Mouse (Mus musculus): ENCODE results near the gene Ksr2. TPM values are rescaled to one million over a fixed set of nuclear protein-coding genes. Genes with fewer than 3 reads are reported as not detected.
A peak's percentile ranks its signal among the peaks of the same experiment; 100 is the strongest.

The Ksr2 gene
- polyA plus RNA-seq, 1 experiment from 2014 or later = 2.1 TPM

DNA sequence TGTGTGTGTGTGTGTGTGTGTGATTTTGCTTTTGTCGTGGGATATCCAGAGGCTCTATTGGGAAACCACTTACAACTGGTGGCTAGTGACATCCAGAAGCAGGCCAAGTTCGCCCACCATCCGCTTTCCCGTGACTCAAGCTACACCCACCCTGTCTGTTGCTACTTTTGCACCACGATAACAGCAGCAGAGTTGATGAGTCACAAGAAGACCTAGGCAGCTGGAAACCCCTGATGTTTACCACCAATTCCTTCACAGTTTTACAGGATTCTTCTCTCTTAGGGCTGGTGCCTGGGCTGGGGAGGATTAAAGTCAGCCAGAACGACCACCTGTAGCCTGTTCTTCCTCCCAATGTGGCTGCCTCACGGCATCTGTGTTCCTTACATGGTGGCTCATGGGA, 277.5 kb downstream of the Ksr2 start:
- peaks cover 46% of the 10 kb centered on the region for H3K4me1 ChIP-seq (replicated peaks)
- no peak overlapping the region for H3K4me3 ChIP-seq
- no peaks in the 10 kb centered on the region; the same call in 1 of the 2 replicates for H3K27me3 ChIP-seq (ENCODE audit: insufficient read depth, poor library complexity, severe bottlenecking)
- H3K9me3 ChIP-seq = peaks cover 4% of the 10 kb centered on the region; the same call in 1 of the 2 replicates
- H3K27ac ChIP-seq = no peak overlapping the region
- WGBS = 78% methylated on average over 7 of the region's 7 CpGs
- no peaks in the 10 kb centered on the region for H3K36me3 ChIP-seq
- DNase-seq (ENCODE audit: low spot score) = no peak

DNA sequence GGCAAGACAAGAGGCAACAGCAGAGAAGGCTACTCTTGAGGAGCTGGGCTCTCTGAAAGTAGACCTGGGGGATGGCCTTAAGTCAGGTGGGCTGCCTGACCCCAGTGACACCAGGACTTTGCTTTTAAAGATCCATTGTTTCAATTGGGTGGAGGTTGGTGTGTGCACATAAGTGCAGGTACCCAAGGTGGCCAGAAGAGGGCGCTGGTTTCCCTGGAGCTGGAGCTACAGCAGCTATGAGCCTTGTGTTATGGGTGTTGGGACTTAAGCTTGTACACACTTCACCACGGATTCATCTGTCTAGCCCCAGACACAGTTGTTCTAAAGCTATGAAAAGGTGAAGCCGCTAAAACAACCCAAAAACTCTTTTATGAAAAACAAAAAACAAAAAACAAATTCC, 279.8 kb downstream of the Ksr2 start:
- no peaks in the 10 kb centered on the region for H3K36me3 ChIP-seq
- H3K27me3 ChIP-seq (ENCODE audit: insufficient read depth, poor library complexity, severe bottlenecking) = no peaks in the 10 kb centered on the region; the same call in 1 of the 2 replicates
- peaks cover 4% of the 10 kb centered on the region; the same call in 1 of the 2 replicates for H3K9me3 ChIP-seq
- peaks cover 23% of the 10 kb centered on the region for H3K4me1 ChIP-seq (replicated peaks)
- H3K27ac ChIP-seq = no peak overlapping the region
- 74% methylated on average over 3 of the region's 3 CpGs for WGBS
- no peak for DNase-seq (ENCODE audit: low spot score)
- H3K4me3 ChIP-seq = no peak overlapping the region

DNA sequence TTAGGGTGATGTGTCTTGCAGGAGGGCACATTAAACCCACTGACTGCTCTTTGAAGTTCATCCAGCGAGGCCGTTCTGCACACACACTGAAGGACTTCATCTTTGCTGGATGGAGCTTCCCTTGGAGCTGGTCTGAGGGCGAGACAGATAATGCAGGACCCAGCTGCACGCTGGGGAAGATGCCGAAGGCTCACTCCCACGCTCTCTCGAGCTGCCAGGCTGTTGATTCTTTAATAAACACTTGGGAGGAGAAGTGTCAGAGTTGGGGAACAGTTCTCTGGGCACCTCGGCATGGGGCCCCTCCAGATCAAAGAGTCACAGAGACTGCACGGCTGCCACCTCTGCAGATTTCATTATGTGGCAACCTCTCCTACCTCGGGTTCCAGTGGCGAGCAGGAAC, 280.8 kb downstream of the Ksr2 start:
- WGBS = 60% methylated on average over 11 of the region's 11 CpGs
- peaks cover 16% of the 10 kb centered on the region for H3K4me1 ChIP-seq (replicated peaks)
- no peak overlapping the region for H3K27ac ChIP-seq
- H3K36me3 ChIP-seq = no peaks in the 10 kb centered on the region
- no peaks in the 10 kb centered on the region; the same call in 1 of the 2 replicates for H3K27me3 ChIP-seq (ENCODE audit: insufficient read depth, poor library complexity, severe bottlenecking)
- DNase-seq (ENCODE audit: low spot score) = no peak
- no peak overlapping the region for H3K4me3 ChIP-seq
- peaks cover 4% of the 10 kb centered on the region; the same call in 1 of the 2 replicates for H3K9me3 ChIP-seq

DNA sequence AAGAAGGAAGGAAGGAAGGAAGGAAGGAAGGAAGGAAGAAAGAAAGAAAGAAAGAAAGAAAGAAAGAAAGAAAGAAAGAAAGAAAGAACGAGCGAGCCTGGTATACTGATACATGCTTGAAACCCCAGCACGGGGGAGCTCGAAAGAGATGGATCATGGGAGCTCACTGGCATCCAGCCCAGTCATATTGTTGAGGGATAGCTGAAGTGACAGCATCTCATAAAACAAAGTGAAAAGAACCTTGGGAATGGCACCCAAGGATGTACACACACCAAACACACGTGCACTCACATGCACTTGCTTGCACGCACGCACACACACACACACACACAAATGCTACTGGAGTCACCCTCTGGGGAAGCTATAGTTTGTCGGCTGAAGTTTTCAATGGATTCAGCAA, 282.6 kb downstream of the Ksr2 start:
- Histone ChIP-seq H3K9me3 (peaks cover 4% of the 10 kb centered on the region; the same call in 1 of the 2 replicates), H3K27me3 (ENCODE audit: insufficient read depth, poor library complexity, severe bottlenecking) (no peaks in the 10 kb centered on the region; the same call in 1 of the 2 replicates), H3K4me1 (replicated peaks) (peaks cover 10% of the 10 kb centered on the region), H3K36me3 (no peaks in the 10 kb centered on the region), H3K4me3 (no peak overlapping the region), H3K27ac (no peak overlapping the region)
- DNase-seq (ENCODE audit: low spot score) = no peak
- WGBS = 91% methylated on average over 8 of the region's 8 CpGs

DNA sequence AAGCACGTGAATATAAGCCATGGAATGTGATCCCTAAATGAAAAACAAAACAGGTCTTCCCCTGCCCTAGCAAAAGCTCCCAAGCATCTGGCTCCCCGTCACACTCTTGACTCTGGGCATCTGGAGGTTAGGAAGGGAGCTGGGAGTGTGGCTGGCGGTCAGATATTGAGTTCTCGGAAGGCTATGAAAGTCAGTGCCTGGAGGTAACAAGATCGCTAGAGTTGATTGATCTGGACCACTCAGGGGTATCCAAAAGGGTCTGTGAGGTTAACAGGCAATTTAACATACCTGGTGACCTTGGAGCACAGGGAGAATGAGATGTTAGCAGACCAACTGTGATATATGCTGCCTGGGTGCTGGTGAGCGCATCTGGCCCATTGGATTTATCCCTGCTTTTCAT, 283.8 kb downstream of the Ksr2 start:
- WGBS = 68% methylated on average over 6 of the region's 6 CpGs
- Histone ChIP-seq H3K4me3 (no peak overlapping the region), H3K4me1 (replicated peaks) (no peaks in the 10 kb centered on the region; the same call in none of the 2 replicates), H3K36me3 (no peaks in the 10 kb centered on the region), H3K27ac (no peak overlapping the region), H3K9me3 (peaks cover 4% of the 10 kb centered on the region; the same call in 1 of the 2 replicates), H3K27me3 (ENCODE audit: insufficient read depth, poor library complexity, severe bottlenecking) (no peaks in the 10 kb centered on the region; the same call in 1 of the 2 replicates)
- no peak for DNase-seq (ENCODE audit: low spot score)

DNA sequence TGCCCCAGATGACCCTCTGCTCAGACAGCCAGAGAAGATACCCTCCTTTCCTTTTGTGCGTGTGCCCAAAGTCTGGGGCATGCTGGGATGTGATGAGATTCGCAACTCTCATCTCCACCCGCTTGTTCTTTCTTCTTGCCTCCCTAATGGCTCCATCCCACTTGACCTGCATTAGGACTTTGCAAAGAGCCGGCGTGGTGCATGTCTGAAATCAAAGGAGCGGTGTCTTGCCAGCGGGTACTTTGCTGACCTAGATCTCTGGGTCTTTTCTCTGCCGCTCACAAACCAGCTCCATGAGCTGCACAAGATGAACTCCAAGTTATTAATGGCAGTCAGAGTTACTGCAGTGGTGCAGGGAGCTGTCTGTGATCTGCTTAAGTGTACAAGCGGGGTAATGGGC, 290.6 kb downstream of the Ksr2 start:
- peaks cover 10% of the 10 kb centered on the region; the same call in 1 of the 2 replicates for H3K9me3 ChIP-seq
- no peak for DNase-seq (ENCODE audit: low spot score)
- WGBS = 88% methylated on average over 9 of the region's 9 CpGs
- no peak overlapping the region for H3K4me3 ChIP-seq
- 0 out of 2 replicates have a peak, but pooled peaks cover 11% of the 10 kb centered on the region for H3K36me3 ChIP-seq
- H3K4me1 ChIP-seq (replicated peaks) = peaks cover 16% of the 10 kb centered on the region
- no peak overlapping the region for H3K27ac ChIP-seq
- no peaks in the 10 kb centered on the region for H3K27me3 ChIP-seq (ENCODE audit: insufficient read depth, poor library complexity, severe bottlenecking)

DNA sequence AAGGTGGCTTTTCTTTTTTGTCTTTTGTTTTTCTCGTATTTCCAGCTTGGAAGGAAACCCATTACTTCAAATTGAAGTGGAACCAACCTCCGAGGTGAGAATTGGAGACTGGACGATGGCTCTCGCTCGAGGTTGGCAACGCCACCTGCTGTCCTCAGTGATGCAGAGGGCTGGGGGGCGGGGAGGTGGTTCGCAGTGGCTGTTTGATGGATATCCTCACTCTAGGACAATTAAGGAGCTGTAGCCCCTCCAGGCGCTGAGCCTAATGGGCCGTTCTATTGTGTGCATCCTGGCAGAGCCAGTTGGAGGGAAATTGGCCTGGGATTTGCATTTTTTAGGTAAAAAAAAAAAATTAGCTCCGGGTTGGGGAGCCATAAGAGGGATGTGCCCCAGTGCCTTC, 292.8 kb downstream of the Ksr2 start:
- Histone ChIP-seq H3K4me1 (replicated peaks) (peaks cover 17% of the 10 kb centered on the region), H3K4me3 (no peak overlapping the region), H3K9me3 (peaks cover 10% of the 10 kb centered on the region; the same call in 1 of the 2 replicates), H3K36me3 (0 out of 2 replicates have a peak, but pooled peaks cover 11% of the 10 kb centered on the region), H3K27me3 (ENCODE audit: insufficient read depth, poor library complexity, severe bottlenecking) (no peaks in the 10 kb centered on the region), H3K27ac (no peak overlapping the region)
- 33% methylated on average over 11 of the region's 11 CpGs for WGBS
- DNase-seq (ENCODE audit: low spot score) = peak; percentile 14

DNA sequence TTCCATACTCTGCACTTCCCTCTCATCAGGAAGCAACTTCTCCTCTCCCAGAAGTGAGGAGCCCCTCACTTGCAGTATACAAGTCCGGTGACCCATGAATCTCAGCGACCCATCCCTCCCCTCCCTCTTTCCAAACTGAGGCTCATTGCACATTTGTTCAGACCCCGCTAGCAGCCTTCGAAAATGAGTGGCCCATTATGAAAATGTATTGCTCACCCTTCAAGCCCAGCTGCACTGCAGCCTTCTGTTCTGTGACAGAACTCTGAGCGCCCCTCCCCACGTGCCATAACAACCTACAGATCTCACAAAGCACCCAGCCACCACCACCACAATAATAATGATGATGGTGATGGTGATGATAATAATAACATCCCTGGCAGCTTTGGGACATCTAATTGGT, 295.5 kb downstream of the Ksr2 start:
- WGBS = 65% methylated on average over 6 of the region's 6 CpGs
- DNase-seq (ENCODE audit: low spot score) = no peak
- Histone ChIP-seq H3K9me3 (peaks cover 10% of the 10 kb centered on the region; the same call in 1 of the 2 replicates), H3K4me1 (replicated peaks) (peaks cover 17% of the 10 kb centered on the region), H3K4me3 (no peak overlapping the region), H3K27ac (no peak overlapping the region), H3K36me3 (0 out of 2 replicates have a peak, but pooled peaks cover 11% of the 10 kb centered on the region), H3K27me3 (ENCODE audit: insufficient read depth, poor library complexity, severe bottlenecking) (no peaks in the 10 kb centered on the region)

DNA sequence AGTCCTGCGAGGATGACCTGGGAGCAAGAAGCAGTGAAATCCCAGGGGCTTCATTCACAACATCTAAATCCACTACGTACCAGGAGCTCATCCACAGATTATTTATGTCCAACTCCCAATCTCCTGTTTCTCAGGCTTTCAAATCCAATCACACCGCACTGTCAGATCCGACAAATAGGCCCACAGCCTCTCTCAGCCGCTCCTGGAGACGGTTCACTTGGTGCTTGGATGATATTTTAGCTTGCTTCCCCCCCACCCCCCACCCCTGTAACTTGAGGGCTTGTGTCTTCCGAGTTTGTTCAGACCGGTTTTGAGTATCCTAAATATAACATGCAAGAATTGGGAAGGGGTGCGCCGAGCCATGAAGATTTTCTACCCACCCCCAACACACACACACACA, 297.8 kb downstream of the Ksr2 start:
- Histone ChIP-seq H3K4me1 (replicated peaks) (peaks cover 10% of the 10 kb centered on the region), H3K27me3 (ENCODE audit: insufficient read depth, poor library complexity, severe bottlenecking) (no peaks in the 10 kb centered on the region), H3K27ac (no peak overlapping the region), H3K9me3 (peaks cover 10% of the 10 kb centered on the region; the same call in 1 of the 2 replicates), H3K36me3 (0 out of 2 replicates have a peak, but pooled peaks cover 11% of the 10 kb centered on the region), H3K4me3 (no peak overlapping the region)
- no peak for DNase-seq (ENCODE audit: low spot score)
- 89% methylated on average over 10 of the region's 10 CpGs for WGBS

DNA sequence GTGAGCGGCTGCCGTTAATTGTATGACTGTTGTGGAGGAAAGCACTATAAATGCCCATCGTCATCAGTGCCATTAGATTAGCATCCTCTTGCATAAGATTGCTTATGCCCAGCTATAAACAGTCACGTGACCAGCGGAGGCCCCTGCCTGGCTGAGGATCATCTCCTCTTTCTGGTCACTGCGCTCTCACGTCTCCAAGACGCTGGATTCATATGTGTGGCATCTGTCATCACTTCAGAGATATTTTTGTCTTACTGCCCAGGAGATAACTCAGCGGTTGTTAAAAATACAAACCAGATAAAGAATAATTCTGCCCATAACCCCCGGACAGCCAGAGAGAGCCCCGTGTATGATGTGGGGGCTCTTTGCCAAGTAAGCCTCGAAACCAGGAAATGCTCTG, 298.4 kb downstream of the Ksr2 start:
- WGBS = 87% methylated on average over 12 of the region's 12 CpGs
- Histone ChIP-seq H3K9me3 (peaks cover 10% of the 10 kb centered on the region; the same call in 1 of the 2 replicates), H3K4me3 (no peak overlapping the region), H3K27ac (no peak overlapping the region), H3K4me1 (replicated peaks) (peaks cover 9% of the 10 kb centered on the region), H3K36me3 (0 out of 2 replicates have a peak, but pooled peaks cover 10% of the 10 kb centered on the region), H3K27me3 (ENCODE audit: insufficient read depth, poor library complexity, severe bottlenecking) (no peaks in the 10 kb centered on the region)
- DNase-seq (ENCODE audit: low spot score) = no peak

DNA sequence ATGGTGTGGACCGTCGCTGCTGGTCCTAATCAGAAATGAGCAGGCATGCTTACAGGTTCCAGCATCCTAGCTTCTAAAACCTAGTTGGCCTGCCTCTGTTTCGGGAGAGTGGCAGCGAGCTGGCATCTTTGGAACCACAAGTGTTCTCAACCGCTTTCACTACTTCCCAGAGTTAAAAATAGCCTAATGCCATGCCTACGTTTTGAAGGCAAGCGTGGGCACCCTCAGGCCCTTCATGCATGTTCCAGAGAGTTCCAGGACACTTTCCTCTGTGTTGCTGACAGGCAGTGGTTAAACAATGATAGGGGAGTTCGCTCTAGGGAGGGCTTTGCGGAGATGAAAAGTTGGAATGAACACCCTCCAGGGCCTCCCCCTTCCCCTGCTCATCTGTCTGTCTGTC, 303.3 kb downstream of the Ksr2 start:
- no peak for DNase-seq (ENCODE audit: low spot score)

DNA sequence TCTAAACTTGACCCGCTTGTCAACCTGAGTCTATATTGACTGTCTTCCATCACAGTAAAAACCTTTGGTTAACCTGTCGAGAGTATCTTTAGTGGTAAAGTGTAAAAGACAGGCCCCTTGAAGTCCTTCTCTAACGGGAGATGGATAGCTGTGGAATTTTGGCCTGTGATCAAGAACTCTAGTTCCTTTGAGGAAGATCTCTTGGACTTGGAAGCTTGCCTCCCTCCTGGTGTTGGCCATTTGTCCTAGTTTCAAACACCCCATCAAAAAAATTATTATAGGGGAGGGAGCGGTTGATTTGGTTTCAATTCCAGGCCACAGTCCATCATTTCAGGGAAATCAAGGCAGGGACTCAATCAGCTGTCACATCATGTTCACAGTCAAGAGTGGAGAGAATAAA, 309.5 kb downstream of the Ksr2 start:
- H3K9me3 ChIP-seq = no peaks in the 10 kb centered on the region
- no peaks in the 10 kb centered on the region for H3K27me3 ChIP-seq (ENCODE audit: insufficient read depth, poor library complexity, severe bottlenecking)
- no peak for DNase-seq (ENCODE audit: low spot score)
- H3K36me3 ChIP-seq = no peaks in the 10 kb centered on the region
- 89% methylated on average over 4 of the region's 4 CpGs for WGBS
- no peak overlapping the region for H3K4me3 ChIP-seq
- H3K27ac ChIP-seq = no peak overlapping the region
- no peaks in the 10 kb centered on the region for H3K4me1 ChIP-seq (replicated peaks)

More for the DNA sequence above, 303.3 kb downstream of the Ksr2 start:
- Histone ChIP-seq H3K27me3 (ENCODE audit: insufficient read depth, poor library complexity, severe bottlenecking) (no peaks in the 10 kb centered on the region), H3K36me3 (no peaks in the 10 kb centered on the region), H3K27ac (no peak overlapping the region), H3K4me1 (replicated peaks) (0 out of 2 replicates have a peak, but pooled peaks cover 2% of the 10 kb centered on the region), H3K4me3 (no peak overlapping the region), H3K9me3 (no peaks in the 10 kb centered on the region)
- 86% methylated on average over 9 of the region's 9 CpGs for whole genome bisulfite sequencing

DNA sequence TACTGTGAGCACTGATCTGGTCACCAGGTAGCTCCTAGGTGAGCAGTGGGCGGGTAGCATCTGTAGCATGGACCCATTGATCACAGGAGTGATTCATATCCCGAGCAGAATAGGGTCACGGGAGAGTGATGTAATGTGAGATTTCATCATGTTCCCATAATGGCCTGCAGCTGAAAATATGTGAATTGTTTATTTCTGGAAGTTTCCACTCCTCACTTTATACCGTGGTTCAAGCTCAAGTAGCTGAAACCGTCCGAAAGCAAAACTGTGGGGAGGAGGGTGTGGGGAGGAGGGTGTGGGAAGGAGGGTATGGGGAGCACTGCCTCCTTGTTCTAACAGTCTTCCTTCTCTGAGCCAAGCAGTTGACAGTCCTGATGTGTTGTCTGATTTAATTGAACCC, 312.7 kb downstream of the Ksr2 start:
- Histone ChIP-seq H3K27me3 (ENCODE audit: insufficient read depth, poor library complexity, severe bottlenecking) (no peaks in the 10 kb centered on the region), H3K9me3 (no peaks in the 10 kb centered on the region), H3K36me3 (no peaks in the 10 kb centered on the region), H3K4me3 (no peak overlapping the region), H3K4me1 (replicated peaks) (peaks cover 7% of the 10 kb centered on the region), H3K27ac (no peak overlapping the region)
- no peak for DNase-seq (ENCODE audit: low spot score)
- WGBS = 86% methylated on average over 6 of the region's 6 CpGs

DNA sequence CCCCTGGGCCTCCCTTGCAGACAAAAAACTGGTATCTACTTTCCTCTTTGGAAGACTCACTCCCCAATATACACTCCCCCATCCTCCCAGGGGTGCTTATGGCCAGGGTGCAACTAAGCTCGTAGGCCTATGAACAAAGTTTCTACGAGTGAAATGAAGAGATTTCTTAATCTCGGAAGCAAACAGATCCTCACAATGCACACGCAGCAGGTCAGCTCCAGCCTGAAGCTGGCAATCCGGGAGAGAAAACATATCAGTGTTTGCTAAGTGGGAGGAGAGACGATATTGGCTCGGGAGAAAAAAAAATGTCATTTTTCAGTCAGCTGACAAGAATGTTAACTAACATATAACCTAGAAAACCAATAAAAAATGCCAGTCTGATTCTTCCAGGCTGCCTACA, 313.3 kb downstream of the Ksr2 start:
- H3K9me3 ChIP-seq = no peaks in the 10 kb centered on the region
- no peak overlapping the region for H3K4me3 ChIP-seq
- H3K4me1 ChIP-seq (replicated peaks) = peaks cover 13% of the 10 kb centered on the region
- H3K27ac ChIP-seq = no peak overlapping the region
- H3K27me3 ChIP-seq (ENCODE audit: insufficient read depth, poor library complexity, severe bottlenecking) = no peaks in the 10 kb centered on the region
- DNase-seq (ENCODE audit: low spot score) = no peak
- WGBS = 80% methylated on average over 7 of the region's 7 CpGs
- no peaks in the 10 kb centered on the region for H3K36me3 ChIP-seq

Measured in hindbrain, embryonic 10.5 days (tissue).